Mouse (Mus musculus) ovary, postnatal 14 days (tissue): ENCODE results near the gene Mrps18a.

ENCODE experiments used
- DNase-seq: peaks from one replicate; pipeline ENCODE4 v3.0.0; 2022; ENCODE audit warnings: low spot score

Gene Mrps18a

GRCm38 (mm10) chr17:46110402-46111289 is at the start of gene Mrps18a:
Gene Mrps18a (plus strand): TSS chr17:46110986.
- peak; percentile 79 for DNase-seq

GRCm38 (mm10) chr17:46063283-46063973 is 47.4 kb upstream of the Mrps18a start:
- no peak for DNase-seq

GRCm38 (mm10) chr17:46063974-46064312 is 46.8 kb upstream of the Mrps18a start:
- DNase-seq = no peak

GRCm38 (mm10) chr17:46070046-46070445 is 40.7 kb upstream of the Mrps18a start:
- no peak for DNase-seq

GRCm38 (mm10) chr17:46071531-46071930 is 39.3 kb upstream of the Mrps18a start:
- DNase-seq = no peak

- peak; percentile 67 for DNase-seq
Observed at GRCm38 (mm10) chr17:46073730-46074301, 37.0 kb upstream of the Mrps18a start.

- DNase-seq = no peak
Observed at GRCm38 (mm10) chr17:46074398-46075115, 36.2 kb upstream of the Mrps18a start.

GRCm38 (mm10) chr17:46075116-46075485 is 35.7 kb upstream of the Mrps18a start:
- no peak for DNase-seq

- DNase-seq = no peak
Observed at GRCm38 (mm10) chr17:46075551-46076259, 35.1 kb upstream of the Mrps18a start.

- no peak for DNase-seq
Observed at GRCm38 (mm10) chr17:46076260-46076551, 34.6 kb upstream of the Mrps18a start.

GRCm38 (mm10) chr17:46077921-46078534 is 32.8 kb upstream of the Mrps18a start:
- DNase-seq = no peak

- DNase-seq = no peak
Observed at GRCm38 (mm10) chr17:46079037-46079436, 31.7 kb upstream of the Mrps18a start.

- no peak for DNase-seq
Observed at GRCm38 (mm10) chr17:46080388-46080787, 30.4 kb upstream of the Mrps18a start.

- no peak for DNase-seq
Observed at GRCm38 (mm10) chr17:46081042-46081441, 29.7 kb upstream of the Mrps18a start.

GRCm38 (mm10) chr17:46081657-46082056 is 29.1 kb upstream of the Mrps18a start:
- DNase-seq = no peak

- DNase-seq = no peak
Observed at GRCm38 (mm10) chr17:46083381-46083780, 27.4 kb upstream of the Mrps18a start.

- DNase-seq = peak; percentile 92
Observed at GRCm38 (mm10) chr17:46084091-46084501, 26.7 kb upstream of the Mrps18a start.

GRCm38 (mm10) chr17:46086341-46086870 is 24.4 kb upstream of the Mrps18a start:
- no peak for DNase-seq

- DNase-seq = no peak
Observed at GRCm38 (mm10) chr17:46091351-46091750, 19.4 kb upstream of the Mrps18a start.

GRCm38 (mm10) chr17:46091899-46092298 is 18.9 kb upstream of the Mrps18a start:
- DNase-seq = no peak

- DNase-seq = no peak
Observed at GRCm38 (mm10) chr17:46098525-46098924, 12.3 kb upstream of the Mrps18a start.
